8 mouse cellular contexts compared by ENCODE assay signal in genomic region chr2:118779504-118780480, GRCm38 (mm10). TPM values are rescaled to one million over a fixed set of nuclear protein-coding genes. Genes with fewer than 3 reads are reported as not detected.
A peak's percentile ranks its signal among the peaks of the same experiment; 100 is the strongest.
DNase-seq lines count a peak whose midpoint lies in the region; ATAC-seq and TF ChIP-seq lines count a peak whose summit lies in the region.

Gene Disp2 (plus strand): TSS chr2:118779719.

- TF ChIP-seq EP300 in heart, adult 2 months (IDR thresholded peaks at IDR 0.05; ENCODE audit: insufficient read depth, low read depth, low read length) = peak; percentile 56; the same call in 1 of the 2 replicates

- H3K27ac ChIP-seq in embryonic facial prominence, embryonic 12.5 days = 0 out of 2 replicates have a peak within 1 kb of the TSS, but pooled peaks have one; percentile 5
- H3K27ac ChIP-seq in heart, adult 2 months = no peak within 1 kb of the TSS
- no peak within 1 kb of the TSS for H3K27ac ChIP-seq in limb, embryonic 15.5 days
- H3K27ac ChIP-seq in midbrain, postnatal 0 days (ENCODE audit: low read depth, low read length) = peak within 1 kb of the TSS; percentile 95

- no peaks in the 10 kb centered on the region for H3K79me2 ChIP-seq in heart, adult 2 months (replicated peaks; ENCODE audit: control insufficient read depth, insufficient read depth, low read length)

- 11% methylated on average over 39 of the region's 39 CpGs for WGBS in embryonic facial prominence, embryonic 12.5 days
- 11% methylated on average over 39 of the region's 39 CpGs for WGBS in heart, adult 2 months
- WGBS in limb, embryonic 15.5 days = 13% methylated on average over 39 of the region's 39 CpGs
- 7% methylated on average over 39 of the region's 39 CpGs for WGBS in midbrain, postnatal 0 days

- peak; percentile 71 for TF ChIP-seq CTCF in heart, adult 2 months (IDR thresholded peaks at IDR 0.05)
- peak; percentile 61 for TF ChIP-seq CTCF in midbrain, postnatal 0 days (IDR thresholded peaks at IDR 0.05)

- DNase-seq in layer of hippocampus, adult 11-12 months (ENCODE audit: low spot score) = peak; percentile 94
- no peak for DNase-seq in layer of hippocampus, adult 9-10 months (ENCODE audit: low spot score)
- DNase-seq in heart, adult 2 months = peak; percentile 92 to 93
- DNase-seq in kidney, adult 8-10 months = peak; percentile 90 to 94
- DNase-seq in midbrain, postnatal 0 days (ENCODE audit: low spot score) = peak; percentile 97
- peak; percentile 71 to 88 for DNase-seq in spleen, postnatal 10 days (ENCODE audit: low spot score in 2 of 2)

- 0 out of 2 replicates have a peak, but pooled peaks cover 3% of the 10 kb centered on the region for H3K27me3 ChIP-seq in embryonic facial prominence, embryonic 12.5 days
- no peaks in the 10 kb centered on the region for H3K27me3 ChIP-seq in heart, adult 2 months (ENCODE audit: control insufficient read depth, insufficient read depth, low read length)
- 0 out of 2 replicates have a peak, but pooled peaks cover 7% of the 10 kb centered on the region for H3K27me3 ChIP-seq in limb, embryonic 15.5 days
- no peaks in the 10 kb centered on the region for H3K27me3 ChIP-seq in midbrain, postnatal 0 days (ENCODE audit: insufficient read depth, low read length)

- no peaks in the 10 kb centered on the region for H3K36me3 ChIP-seq in embryonic facial prominence, embryonic 12.5 days
- no peaks in the 10 kb centered on the region for H3K36me3 ChIP-seq in heart, adult 2 months (ENCODE audit: control insufficient read depth, insufficient read depth, low read length)
- no peaks in the 10 kb centered on the region for H3K36me3 ChIP-seq in limb, embryonic 15.5 days
- H3K36me3 ChIP-seq in midbrain, postnatal 0 days (ENCODE audit: insufficient read depth, low read length) = no peaks in the 10 kb centered on the region

- 0 out of 2 replicates have a peak, but pooled peaks have one; percentile 36 for TF ChIP-seq POLR2A in heart, adult 2 months (IDR thresholded peaks at IDR 0.05; ENCODE audit: insufficient read depth, low read depth, low read length)

- H3K9ac ChIP-seq in embryonic facial prominence, embryonic 12.5 days = peak within 1 kb of the TSS; percentile 37; the same call in 1 of the 2 replicates
- H3K9ac ChIP-seq in heart, adult 2 months (ENCODE audit: low read depth, low read length) = no peak within 1 kb of the TSS
- H3K9ac ChIP-seq in limb, embryonic 15.5 days = no peak within 1 kb of the TSS
- peak within 1 kb of the TSS; percentile 84 for H3K9ac ChIP-seq in midbrain, postnatal 0 days (replicated peaks; ENCODE audit: low read length, poor library complexity, severe bottlenecking)

- peak within 1 kb of the TSS; percentile 35 for H3K4me3 ChIP-seq in embryonic facial prominence, embryonic 12.5 days
- H3K4me3 ChIP-seq in heart, adult 2 months = peak within 1 kb of the TSS; percentile 36
- peak within 1 kb of the TSS; percentile 36 for H3K4me3 ChIP-seq in limb, embryonic 15.5 days
- H3K4me3 ChIP-seq in midbrain, postnatal 0 days (ENCODE audit: low read depth, low read length) = peak within 1 kb of the TSS; percentile 57

- peak; percentile 86 for ATAC-seq in embryonic facial prominence, embryonic 12.5 days (ENCODE audit: insufficient number of reproducible peaks, insufficient read depth, low FRiP score, low TSS enrichment)
- peak; percentile 64 for ATAC-seq in limb, embryonic 15.5 days (ENCODE audit: insufficient number of reproducible peaks, low FRiP score, low TSS enrichment, low read depth)
- peak; percentile 92 for ATAC-seq in midbrain, postnatal 0 days (ENCODE audit: low FRiP score)

- H3K4me1 ChIP-seq in embryonic facial prominence, embryonic 12.5 days = peaks cover 9% of the 10 kb centered on the region; the same call in 1 of the 2 replicates
- peaks cover 2% of the 10 kb centered on the region; the same call in 1 of the 2 replicates for H3K4me1 ChIP-seq in heart, adult 2 months (ENCODE audit: control insufficient read depth, insufficient read depth, low read length)
- peaks cover 23% of the 10 kb centered on the region for H3K4me1 ChIP-seq in limb, embryonic 15.5 days
- H3K4me1 ChIP-seq in midbrain, postnatal 0 days (ENCODE audit: insufficient read depth, low read length) = 0 out of 2 replicates have a peak, but pooled peaks cover 5% of the 10 kb centered on the region

- H3K4me2 ChIP-seq in embryonic facial prominence, embryonic 12.5 days (replicated peaks) = peak within 1 kb of the TSS; percentile 65
- H3K4me2 ChIP-seq in limb, embryonic 15.5 days = peak within 1 kb of the TSS; percentile 63
- peak within 1 kb of the TSS; percentile 61 for H3K4me2 ChIP-seq in midbrain, postnatal 0 days (ENCODE audit: low read depth, low read length, poor library complexity, severe bottlenecking)

- intact Hi-C loops in heart, adult 2 months (cut with DNase I) = loop anchor here (1.0 kb wide), 1 partner anchor 36 kb away; no protein-coding TSS in a partner anchor

- no peaks in the 10 kb centered on the region for H3K9me3 ChIP-seq in embryonic facial prominence, embryonic 12.5 days
- no peaks in the 10 kb centered on the region for H3K9me3 ChIP-seq in limb, embryonic 15.5 days
- no peaks in the 10 kb centered on the region for H3K9me3 ChIP-seq in midbrain, postnatal 0 days (ENCODE audit: low read length)

RNA-seq across cellular contexts. Expression of gene Disp2, which starts in this region (rescaled TPM):
- polyA plus RNA-seq in embryonic facial prominence, embryonic 12.5 days (2016; fragmentation: Nextera tagmentation; extraction: Ambion mirVana) = 1.3 and 1.6 TPM in 2 replicates
- total RNA-seq in heart, adult 2 months (2021) = under 1 TPM in 1 of 2 experiments, not detected in 1; 0.11 TPM
- 0.39 and 0.53 TPM in 2 replicates for polyA plus RNA-seq in heart, adult 2 months (2012; rRNA removed)
- 0.09 and 0.28 TPM in 2 replicates for polyA plus RNA-seq in limb, embryonic 15.5 days (2015; fragmentation: Nextera tagmentation; extraction: Ambion mirVana)
- total RNA-seq in midbrain, postnatal 0 days (2014; rRNA removed) = 180 and 201 TPM in 2 replicates
- polyA plus RNA-seq in midbrain, postnatal 0 days (2015; fragmentation: Nextera tagmentation; extraction: Ambion mirVana) = 68.7 and 72.6 TPM in 2 replicates

Comparison
In these comparisons a context has a peak if more than half of its experiments do, and no peak if none do; other contexts are left out.
1. RNA of gene Disp2 (total RNA-seq): 180 to 201 TPM in midbrain, postnatal 0 days; 0.11 TPM in heart, adult 2 months; every median in the first group is over 100 times any median in the second.
2. RNA of gene Disp2 (polyA plus RNA-seq): 68.7 to 72.6 TPM in midbrain, postnatal 0 days; 1.3 to 1.6 TPM in embryonic facial prominence, embryonic 12.5 days, 0.39 to 0.53 TPM in heart, adult 2 months and 0.09 to 0.28 TPM in limb, embryonic 15.5 days; every median in the first group is over 10 times any median in the second.
3. Peak in DNase-seq and H3K4me3 ChIP-seq in heart, adult 2 months; RNA of the gene not detected or under 1 TPM.
4. Peak in ATAC-seq, H3K4me3 ChIP-seq and H3K4me2 ChIP-seq in limb, embryonic 15.5 days; RNA of the gene not detected or under 1 TPM.
5. H3K27ac ChIP-seq: peak in embryonic facial prominence, embryonic 12.5 days (single experiment) and midbrain, postnatal 0 days (single experiment); none in heart, adult 2 months (single experiment) and limb, embryonic 15.5 days (single experiment).
6. H3K9ac ChIP-seq: peak in embryonic facial prominence, embryonic 12.5 days (single experiment) and midbrain, postnatal 0 days (single experiment); none in heart, adult 2 months (single experiment) and limb, embryonic 15.5 days (single experiment).
7. Peak in every context shown above with its lines, with median percentiles within 50 percentile points of each other: ATAC-seq, H3K4me2 ChIP-seq and H3K4me3 ChIP-seq.